Mouse (Mus musculus) spleen, embryonic (tissue): ENCODE measurements at regions not wholly inside any gene's neighbourhood (a gene's known extent, or its start where the extent isn't known, plus 50 kb on each side); places are given as distances from the start of the nearest gene placed in this dataset.
"Not testable (repeated sequence)": the region's sequence is repeated elsewhere in the genome, so short reads cannot be mapped to it uniquely, and the experiment has no call there.

ENCODE experiments used
- CTCF ChIA-PET: fragments of 350-600 bp; sonication (Branson Sonifier 250); formaldehyde crosslinking; loops from one replicate; lab custom pipeline; 2022; lab: Charles Lee

- CTCF ChIA-PET: no interaction called here
Observed at GRCm38 (mm10) chr2:17946047-17946446, 50.7 kb downstream of the H2al2a start.

GRCm38 (mm10) chr2:17945369-17945915, 51.3 kb downstream of the H2al2a start:
- CTCF ChIA-PET: no interaction called here

- CTCF ChIA-PET: interaction anchor here (0.6 kb wide), 2 partner anchors 27 to 462 kb away, joined by 3 to 20 read pairs; no protein-coding TSS in a partner anchor
Observed at GRCm38 (mm10) chr2:17943506-17943905, 53.3 kb downstream of the H2al2a start.

GRCm38 (mm10) chr2:17942528-17943387, 54.0 kb downstream of the H2al2a start:
- CTCF ChIA-PET: interaction anchor here (0.6 kb wide), 1 partner anchor 340 kb away, joined by 8 read pairs; no protein-coding TSS in a partner anchor

- CTCF ChIA-PET: interaction anchor here (0.6 kb wide), 1 partner anchor 341 kb away, joined by 8 read pairs; no protein-coding TSS in a partner anchor
Observed at GRCm38 (mm10) chr2:17941921-17942320, 54.8 kb downstream of the H2al2a start.

- CTCF ChIA-PET: not testable (repeated sequence)
Observed at GRCm38 (mm10) chr2:17939857-17940848, 56.6 kb downstream of the H2al2a start.

- CTCF ChIA-PET: interaction anchor here (0.5 kb wide), 1 partner anchor 136 kb away, joined by 3 read pairs; no protein-coding TSS in a partner anchor
Observed at GRCm38 (mm10) chr2:17939183-17939856, 57.4 kb downstream of the H2al2a start.

GRCm38 (mm10) chr2:17936527-17937139, 60.1 kb downstream of the H2al2a start:
- CTCF ChIA-PET: no interaction called here

- CTCF ChIA-PET: no interaction called here
Observed at GRCm38 (mm10) chr2:17935916-17936315, 60.8 kb downstream of the H2al2a start.

- CTCF ChIA-PET: no interaction called here
Observed at GRCm38 (mm10) chr2:17935466-17935865, 61.3 kb downstream of the H2al2a start.

GRCm38 (mm10) chr2:17934610-17935009, 62.1 kb downstream of the H2al2a start:
- CTCF ChIA-PET: interaction anchor here (0.6 kb wide), 1 partner anchor 10 kb away, joined by 3 read pairs; no protein-coding TSS in a partner anchor

GRCm38 (mm10) chr2:17932932-17933790, 63.6 kb downstream of the H2al2a start:
- CTCF ChIA-PET: interaction anchor here (0.7 kb wide), 1 partner anchor 381 kb away, joined by 15 read pairs; no protein-coding TSS in a partner anchor

- CTCF ChIA-PET: interaction anchor here (0.7 kb wide), 1 partner anchor 382 kb away, joined by 15 read pairs; no protein-coding TSS in a partner anchor
Observed at GRCm38 (mm10) chr2:17932426-17932931, 64.3 kb downstream of the H2al2a start.

- CTCF ChIA-PET: no interaction called here
Observed at GRCm38 (mm10) chr2:17931881-17932280, 64.9 kb downstream of the H2al2a start.

GRCm38 (mm10) chr2:17918861-17919648, 77.7 kb downstream of the H2al2a start:
- CTCF ChIA-PET: interaction anchor here (0.7 kb wide), 1 partner anchor 121 kb away, joined by 4 read pairs; no protein-coding TSS in a partner anchor

- CTCF ChIA-PET: no interaction called here
Observed at GRCm38 (mm10) chr2:17917238-17917946, 79.4 kb downstream of the H2al2a start.

- CTCF ChIA-PET: no interaction called here
Observed at GRCm38 (mm10) chr2:17902616-17903015, 94.1 kb downstream of the H2al2a start.
